Mouse (Mus musculus) adrenal gland, postnatal 14 days (tissue): ENCODE results near the gene Stub1. TPM values are rescaled to one million over a fixed set of nuclear protein-coding genes. Genes with fewer than 3 reads are reported as not detected.
A peak's percentile ranks its signal among the peaks of the same experiment; 100 is the strongest.

Experiments
- DNase-seq: peaks from one replicate; pipeline ENCODE4 v3.0.0; 2021; ENCODE audit warnings: mixed read lengths
- microRNA-seq, 2 experiments: library from miRNA; unstranded; fragments of <30 nt; microRNA quantifications; one replicate each; pipeline ENCODE4 v1.2.0; 2021
- total RNA-seq: library from RNA; stranded (reverse); gene quantifications from 2 replicates; pipeline ENCODE4 v1.2.3, GENCODE M21; 2021

Stub1 gene
- total RNA-seq, 1 experiment from 2014 or later = 149 TPM

DNA sequence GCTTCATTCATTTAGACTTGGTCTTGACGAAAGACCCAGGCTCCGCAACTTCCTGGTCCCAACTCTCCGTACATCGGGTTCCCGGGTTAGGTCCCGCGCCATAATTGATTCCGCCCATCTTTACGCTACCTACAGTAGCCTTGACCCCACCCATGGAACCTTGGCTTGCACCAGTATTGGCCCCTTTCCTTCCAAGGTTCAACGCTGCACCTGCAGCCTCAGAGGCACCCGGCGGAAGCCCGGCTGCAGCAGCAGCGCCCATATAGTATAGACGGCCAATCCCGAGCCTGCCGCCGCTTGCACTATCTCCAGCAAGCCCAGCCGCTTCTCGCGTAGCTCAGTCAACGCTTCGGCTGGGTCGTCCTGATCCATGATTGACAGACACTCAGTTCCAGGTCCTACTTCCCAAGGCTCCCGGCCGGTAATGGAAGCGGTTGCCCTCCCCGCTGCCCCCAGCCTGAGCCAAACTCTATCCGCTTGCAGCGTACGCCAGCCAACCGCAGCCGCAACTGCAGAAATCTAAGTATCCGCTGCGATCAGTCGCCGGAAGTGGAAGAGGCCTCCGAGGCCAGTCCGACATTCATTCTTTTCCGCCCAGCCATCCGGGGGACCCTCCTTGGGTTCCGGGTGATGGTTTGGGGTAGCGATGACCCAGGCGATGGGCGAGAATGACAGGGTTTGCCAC, 41.2 kb downstream of the Stub1 start:
- DNase-seq = peak; percentile 93

GRCm38 (mm10) chr17:25791320-25791842, 41.8 kb downstream of the Stub1 start:
- DNase-seq = no peak

DNA sequence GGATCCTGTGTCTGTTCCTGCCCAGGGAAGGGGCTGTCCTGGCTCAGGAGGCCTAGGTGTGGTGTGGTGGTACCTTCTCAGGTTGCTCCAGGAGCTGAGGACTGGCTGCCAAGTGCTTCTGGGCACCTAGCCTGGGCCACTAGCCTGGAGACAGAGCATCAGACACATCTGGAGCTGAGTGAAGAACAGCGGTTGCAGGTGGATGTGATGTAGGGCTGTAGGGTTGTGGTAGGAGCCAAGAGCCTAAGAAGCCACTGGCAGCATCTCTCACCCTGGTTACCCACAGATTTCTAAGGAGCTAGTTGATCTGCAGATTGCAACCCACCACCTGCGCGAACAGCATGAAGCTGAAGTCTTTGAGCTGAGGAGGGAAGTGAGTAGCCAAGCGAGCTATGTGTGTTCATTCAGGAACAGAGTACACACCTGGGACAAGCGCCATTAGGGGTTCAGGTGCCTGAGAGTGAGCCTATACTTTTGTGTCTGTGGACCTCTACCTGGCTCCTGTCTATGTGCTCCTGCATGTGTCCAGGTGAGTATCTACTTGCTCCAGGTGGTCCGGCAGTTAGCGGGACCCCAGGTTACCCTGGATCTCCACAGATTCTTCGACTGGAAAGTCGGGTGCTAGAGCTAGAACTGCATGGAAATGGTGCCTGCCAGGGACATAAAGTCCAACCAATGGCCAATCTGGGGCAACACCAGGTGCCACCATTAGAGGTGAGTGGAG, 46.3 kb downstream of the Stub1 start:
- DNase-seq = no peak

DNA sequence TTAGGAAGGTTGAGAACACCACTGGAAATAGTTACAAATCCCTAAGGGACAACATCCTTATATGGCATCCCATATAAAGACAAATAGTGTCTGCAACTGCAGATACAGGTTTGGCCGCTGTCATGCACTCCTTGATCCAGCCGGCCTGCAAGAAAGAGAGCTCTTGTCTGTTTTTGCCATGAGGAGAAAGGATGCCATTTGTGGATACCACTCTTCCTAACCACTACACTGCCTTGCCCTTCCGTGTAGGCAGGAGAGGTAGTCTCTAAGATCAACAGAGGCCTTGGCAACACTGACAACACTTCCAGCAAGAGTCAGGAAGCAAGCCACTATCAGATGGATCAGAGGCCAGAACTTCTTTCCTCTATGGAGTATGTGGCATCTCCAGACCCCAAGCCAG, 46.9 kb downstream of the Stub1 start, which contains the start of gene Ccdc78:
Gene Ccdc78 (plus strand): TSS at position 301 of the 400 bp plus-strand sequence.
- no peak for DNase-seq

DNA sequence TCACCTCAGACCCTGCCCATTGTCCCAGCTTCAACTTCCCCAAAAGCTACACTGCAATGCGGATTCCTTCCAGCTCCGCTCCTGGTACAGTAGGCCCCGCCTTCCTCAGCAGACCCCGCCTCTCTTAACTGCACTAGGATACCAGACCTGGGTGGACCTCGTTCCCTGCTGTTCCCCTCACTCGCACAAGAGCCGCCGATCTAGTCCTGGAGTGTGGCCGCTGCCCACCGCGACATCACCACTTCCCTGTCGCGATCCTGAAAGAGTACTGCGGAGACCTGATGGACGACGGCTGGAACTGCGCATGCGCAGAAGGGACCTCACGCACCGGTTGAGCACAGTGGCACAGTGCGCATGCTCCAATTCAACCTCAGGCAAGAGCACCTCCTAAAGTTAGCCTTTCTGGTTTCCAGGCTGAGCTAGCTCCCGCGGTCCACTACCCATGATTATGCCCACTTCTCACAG, 47.9 kb downstream of the Stub1 start, which contains the start of gene Haghl:
Gene Haghl (minus strand): TSS at position 393 of the 465 bp plus-strand sequence.
- peak; percentile 97 for DNase-seq

- DNase-seq = no peak
Measured at GRCm38 (mm10) chr17:25783861-25784574, 49.2 kb downstream of the Stub1 start.

DNA sequence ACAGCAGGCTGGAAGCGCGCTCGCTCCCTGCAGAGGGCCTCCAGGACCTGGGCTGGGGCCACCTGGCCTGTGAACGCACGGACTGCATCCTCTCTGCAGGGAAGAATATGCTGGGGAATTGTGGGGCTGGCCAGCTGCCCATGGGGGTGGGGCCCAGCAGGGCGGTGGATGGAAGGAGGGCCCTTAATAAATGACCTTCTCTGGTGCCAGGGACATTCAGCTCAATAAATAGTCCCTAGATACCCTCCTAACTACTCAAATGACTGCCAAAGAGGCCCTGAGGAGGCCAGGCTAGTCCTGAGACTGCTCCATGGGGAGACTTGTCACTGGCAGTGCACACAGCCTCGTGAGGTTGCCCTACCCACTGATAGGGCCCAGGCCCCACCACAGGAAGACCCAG, 50.1 kb downstream of the Stub1 start:
- DNase-seq = peak; percentile 87

DNA sequence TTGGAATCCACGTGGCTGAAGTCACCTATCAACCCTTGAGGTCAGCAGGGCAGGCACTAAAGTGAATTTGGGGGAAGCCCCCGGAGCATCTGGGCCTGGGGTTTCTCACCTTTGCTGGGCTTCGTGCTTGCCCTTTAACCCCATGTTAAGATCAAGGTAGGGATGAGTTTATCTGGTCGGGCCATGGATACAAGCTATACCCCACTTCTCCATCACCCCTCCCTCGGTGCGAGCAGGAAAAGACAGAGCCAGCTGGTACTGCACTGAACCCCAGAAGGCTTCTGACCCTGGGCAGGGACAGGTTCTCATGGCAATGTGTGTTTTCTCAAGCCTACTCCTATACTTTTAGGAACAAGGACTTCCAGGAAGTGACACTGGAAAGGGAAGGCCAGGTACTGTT, 51.9 kb downstream of the Stub1 start:
- no peak for DNase-seq

Small RNA genes lying within 50 kb of the gene (microRNA-seq; reads per million reads assigned to microRNA genes)
- gene Mir3082 (2.1 to 2.3 reads per million in 2 experiments), gene Mir6966 (0.76 to 1.7 reads per million in 2 experiments)

Other genes starting within 250 kb of the Stub1 start
- not detected in 2 replicates for gene Gng13, start 116.2 kb downstream of the Stub1 start, total RNA-seq
- 4.4 and 5.0 TPM in 2 replicates for gene Chtf18, start 106.0 kb downstream of the Stub1 start, total RNA-seq
- 9.9 and 10.7 TPM in 2 replicates for gene Rpusd1, start 105.7 kb downstream of the Stub1 start, total RNA-seq
- gene Mslnl, start 97.4 kb downstream of the Stub1 start, total RNA-seq = not detected in 2 replicates
- 13.0 and 14.3 TPM in 2 replicates for gene Msln, start 79.0 kb downstream of the Stub1 start, total RNA-seq
- gene Narfl, start 59.6 kb downstream of the Stub1 start, total RNA-seq = 30.6 and 35.3 TPM in 2 replicates
- 21.8 and 27.2 TPM in 2 replicates for gene Haghl, start 47.7 kb downstream of the Stub1 start, total RNA-seq
- not detected in 2 replicates for gene Ccdc78, start 46.8 kb downstream of the Stub1 start, total RNA-seq
- gene Fam173a, start 40.5 kb downstream of the Stub1 start, total RNA-seq = 55.4 and 60.2 TPM in 2 replicates
- gene AC134908.4, start 37.7 kb downstream of the Stub1 start, total RNA-seq = not detected in 2 replicates
- 24.7 and 27.3 TPM in 2 replicates for gene Metrn, start 36.3 kb downstream of the Stub1 start, total RNA-seq
- 18.8 and 24.9 TPM in 2 replicates for gene Fbxl16, start 24.3 kb downstream of the Stub1 start, total RNA-seq
- gene Wdr24, start 9.8 kb downstream of the Stub1 start, total RNA-seq = 17.4 and 19.5 TPM in 2 replicates
- 68.2 and 71.0 TPM in 2 replicates for gene Jmjd8, start 4.5 kb downstream of the Stub1 start, total RNA-seq
- 12.9 and 14.9 TPM in 2 replicates for gene Rhbdl1, start 3.9 kb upstream of the Stub1 start, total RNA-seq
- 10.9 and 11.8 TPM in 2 replicates for gene Gm20683, start 8.4 kb upstream of the Stub1 start, total RNA-seq
- 95.9 and 108 TPM in 2 replicates for gene Rhot2, start 11.4 kb upstream of the Stub1 start, total RNA-seq
- gene Wdr90, start 28.1 kb upstream of the Stub1 start, total RNA-seq = 23.1 and 23.2 TPM in 2 replicates
- gene Mcrip2, start 35.4 kb upstream of the Stub1 start, total RNA-seq = 336 and 337 TPM in 2 replicates
- 72.1 and 88.0 TPM in 2 replicates for gene Mettl26, start 41.7 kb upstream of the Stub1 start, total RNA-seq
- 1.2 and 1.5 TPM in 2 replicates for gene Wfikkn1, start 47.5 kb upstream of the Stub1 start, total RNA-seq
- gene Rab40c, start 86.3 kb upstream of the Stub1 start, total RNA-seq = 19.8 and 20.9 TPM in 2 replicates
- gene Pigq, start 111.5 kb upstream of the Stub1 start, total RNA-seq = 112 and 122 TPM in 2 replicates
- 0.15 TPM in 1 of 2 replicates, not detected in the other for gene Nhlrc4, start 111.6 kb upstream of the Stub1 start, total RNA-seq
- not detected in 2 replicates for gene A930017K11Rik, start 119.2 kb upstream of the Stub1 start, total RNA-seq
- gene Capn15, start 152.4 kb upstream of the Stub1 start, total RNA-seq = 18.8 and 23.8 TPM in 2 replicates
- gene Rab11fip3, start 236.2 kb upstream of the Stub1 start, total RNA-seq = 18.6 and 19.0 TPM in 2 replicates